Mouse (Mus musculus) forebrain, embryonic 12.5 days (tissue): Measurements from ENCODE around the gene Pitx1. TPM values are rescaled to one million over a fixed set of nuclear protein-coding genes. Genes with fewer than 3 reads are reported as not detected.

Source experiments
- ATAC-seq: fragments of 200-750 bp; cut with Nextera tagmentation; 2 replicates; pipeline ENCODE4 v1.8.0; 2017; ENCODE audit warnings: moderate TSS enrichment; ENCODE audit not compliant: low FRiP score
- H3K27ac ChIP-seq: fragments of 300-500 bp; sonication (generic); 2 replicates; pipeline ENCODE4 v1.5.1; 2016; ENCODE audit warnings: mild to moderate bottlenecking
- H3K27me3 ChIP-seq: fragments of 300-500 bp; sonication (generic); 2 replicates; pipeline ENCODE4 v1.6.1; 2016; ENCODE audit warnings: mild to moderate bottlenecking
- H3K36me3 ChIP-seq: fragments of 300-500 bp; sonication (generic); replicated peaks from 2 replicates; pipeline ENCODE4 v1.6.1; 2016; ENCODE audit warnings: mild to moderate bottlenecking
- H3K4me1 ChIP-seq: fragments of 300-500 bp; sonication (generic); 2 replicates; pipeline ENCODE4 v1.6.1; 2016
- H3K4me2 ChIP-seq: fragments of 300-500 bp; sonication (generic); 2 replicates; pipeline ENCODE4 v1.6.1; 2016; ENCODE audit warnings: mild to moderate bottlenecking, moderate library complexity
- H3K4me3 ChIP-seq: fragments of 300-500 bp; sonication (generic); replicated peaks from 2 replicates; pipeline ENCODE4 v1.5.1; 2016; ENCODE audit warnings: mild to moderate bottlenecking
- H3K9ac ChIP-seq: fragments of 300-500 bp; sonication (generic); 2 replicates; pipeline ENCODE4 v1.6.1; 2016; ENCODE audit warnings: mild to moderate bottlenecking
- H3K9me3 ChIP-seq: fragments of 300-500 bp; sonication (generic); 2 replicates; pipeline ENCODE4 v1.6.1; 2016
- WGBS: fragments of 180-500 bp; shearing (Covaris S2); methylation state at CpG from one replicate; pipeline ENCODE4 v1.1.7; 2016; 5-methylcytosine and 5-hydroxymethylcytosine counted together
- polyA plus RNA-seq: library from polyadenylated mRNA; unstranded; fragments of >200 nt; fragmentation: Nextera tagmentation; extraction: Ambion mirVana; gene quantifications from 2 replicates; pipeline ENCODE4 v1.2.1, GENCODE M21; 2016

Gene Pitx1
- polyA plus RNA-seq = 1.7 and 2.8 TPM in 2 replicates

GRCm38 (mm10) chr13:55836142-55836625 is at the start of gene Pitx1:
Gene Pitx1 (minus strand): TSS chr13:55836192.
- H3K9ac ChIP-seq = no peak within 1 kb of the TSS
- H3K4me1 ChIP-seq = peaks cover 27% of the 10 kb centered on the region
- ATAC-seq = no peak
- H3K4me3 ChIP-seq = peak within 1 kb of the TSS; percentile 22
- H3K27me3 ChIP-seq = peaks cover 100% of the 10 kb centered on the region
- H3K4me2 ChIP-seq = peak within 1 kb of the TSS; percentile 32
- WGBS = 1% methylated on average over 35 of the region's 36 CpGs
- no peaks in the 10 kb centered on the region for H3K9me3 ChIP-seq
- H3K27ac ChIP-seq = no peak within 1 kb of the TSS
- H3K36me3 ChIP-seq = no peaks in the 10 kb centered on the region

GRCm38 (mm10) chr13:55881431-55882202 is 45.6 kb upstream of the Pitx1 start:
- no peak for ATAC-seq
- no peaks in the 10 kb centered on the region for H3K27me3 ChIP-seq
- no peak overlapping the region for H3K9ac ChIP-seq
- no peaks in the 10 kb centered on the region for H3K9me3 ChIP-seq
- 49% methylated on average over 16 of the region's 16 CpGs for WGBS
- H3K4me2 ChIP-seq = no peak overlapping the region
- H3K27ac ChIP-seq = no peak overlapping the region
- H3K36me3 ChIP-seq = no peaks in the 10 kb centered on the region
- peaks cover 3% of the 10 kb centered on the region; the same call in 1 of the 2 replicates for H3K4me1 ChIP-seq
- H3K4me3 ChIP-seq = no peak overlapping the region

- H3K4me3 ChIP-seq = no peak overlapping the region
- H3K9ac ChIP-seq = no peak overlapping the region
- no peak for ATAC-seq
- peaks cover 10% of the 10 kb centered on the region; the same call in 1 of the 2 replicates for H3K4me1 ChIP-seq
- 91% methylated on average over 4 of the region's 4 CpGs for WGBS
- no peak overlapping the region for H3K4me2 ChIP-seq
- no peak overlapping the region for H3K27ac ChIP-seq
- 0 out of 2 replicates have a peak, but pooled peaks cover 4% of the 10 kb centered on the region for H3K27me3 ChIP-seq
- H3K36me3 ChIP-seq = no peaks in the 10 kb centered on the region
- H3K9me3 ChIP-seq = no peaks in the 10 kb centered on the region
Measured at GRCm38 (mm10) chr13:55878353-55878752, 42.4 kb upstream of the Pitx1 start.

- no peak for ATAC-seq
- Histone ChIP-seq H3K9ac (no peak overlapping the region), H3K4me2 (no peak overlapping the region), H3K4me3 (no peak overlapping the region), H3K4me1 (0 out of 2 replicates have a peak, but pooled peaks cover 6% of the 10 kb centered on the region), H3K27ac (no peak overlapping the region), H3K9me3 (peaks cover 6% of the 10 kb centered on the region; the same call in 1 of the 2 replicates), H3K36me3 (no peaks in the 10 kb centered on the region), H3K27me3 (peaks cover 8% of the 10 kb centered on the region; the same call in 1 of the 2 replicates)
- WGBS = 82% methylated on average over 7 of the region's 7 CpGs
Measured at GRCm38 (mm10) chr13:55871410-55871809, 35.4 kb upstream of the Pitx1 start.

- ATAC-seq = no peak
- H3K4me1 ChIP-seq = 0 out of 2 replicates have a peak, but pooled peaks cover 6% of the 10 kb centered on the region
- 77% methylated on average over 1 of the region's 1 CpGs for WGBS
- no peak overlapping the region for H3K27ac ChIP-seq
- no peak overlapping the region for H3K4me2 ChIP-seq
- H3K4me3 ChIP-seq = no peak overlapping the region
- no peak overlapping the region for H3K9ac ChIP-seq
- peaks cover 4% of the 10 kb centered on the region; the same call in 1 of the 2 replicates for H3K27me3 ChIP-seq
- peaks cover 6% of the 10 kb centered on the region; the same call in 1 of the 2 replicates for H3K9me3 ChIP-seq
- no peaks in the 10 kb centered on the region for H3K36me3 ChIP-seq
Measured at GRCm38 (mm10) chr13:55870001-55870400, 34.0 kb upstream of the Pitx1 start.

GRCm38 (mm10) chr13:55867540-55868103 is 31.6 kb upstream of the Pitx1 start:
- peaks cover 1% of the 10 kb centered on the region; the same call in 1 of the 2 replicates for H3K27me3 ChIP-seq
- no peak overlapping the region for H3K27ac ChIP-seq
- H3K36me3 ChIP-seq = no peaks in the 10 kb centered on the region
- H3K9ac ChIP-seq = no peak overlapping the region
- H3K4me1 ChIP-seq = no peaks in the 10 kb centered on the region
- peaks cover 6% of the 10 kb centered on the region; the same call in 1 of the 2 replicates for H3K9me3 ChIP-seq
- WGBS = 82% methylated on average over 13 of the region's 13 CpGs
- ATAC-seq = no peak
- no peak overlapping the region for H3K4me2 ChIP-seq
- H3K4me3 ChIP-seq = no peak overlapping the region

- Histone ChIP-seq H3K27ac (no peak overlapping the region), H3K4me3 (no peak overlapping the region), H3K9me3 (no peaks in the 10 kb centered on the region), H3K36me3 (no peaks in the 10 kb centered on the region), H3K9ac (no peak overlapping the region), H3K4me1 (peaks cover 19% of the 10 kb centered on the region), H3K4me2 (0 out of 2 replicates have a peak overlapping the region, but pooled peaks have one; percentile 10), H3K27me3 (peaks cover 24% of the 10 kb centered on the region)
- 14% methylated on average over 10 of the region's 10 CpGs for WGBS
- ATAC-seq = no peak
Measured at GRCm38 (mm10) chr13:55860483-55860882, 24.5 kb upstream of the Pitx1 start.

GRCm38 (mm10) chr13:55858463-55858862 is 22.5 kb upstream of the Pitx1 start:
- Histone ChIP-seq H3K36me3 (no peaks in the 10 kb centered on the region), H3K9ac (no peak overlapping the region), H3K4me3 (no peak overlapping the region), H3K27ac (no peak overlapping the region), H3K4me2 (no peak overlapping the region), H3K27me3 (peaks cover 24% of the 10 kb centered on the region), H3K4me1 (peaks cover 19% of the 10 kb centered on the region), H3K9me3 (no peaks in the 10 kb centered on the region)
- no peak for ATAC-seq
- WGBS = 91% methylated on average over 5 of the region's 5 CpGs

- Histone ChIP-seq H3K4me1 (peaks cover 17% of the 10 kb centered on the region), H3K9ac (no peak overlapping the region), H3K27me3 (peaks cover 22% of the 10 kb centered on the region), H3K4me3 (no peak overlapping the region), H3K4me2 (no peak overlapping the region), H3K36me3 (no peaks in the 10 kb centered on the region), H3K27ac (no peak overlapping the region), H3K9me3 (no peaks in the 10 kb centered on the region)
- WGBS = 71% methylated on average over 7 of the region's 7 CpGs
- no peak for ATAC-seq
Measured at GRCm38 (mm10) chr13:55855793-55856192, 19.8 kb upstream of the Pitx1 start.

- H3K4me1 ChIP-seq = peaks cover 5% of the 10 kb centered on the region
- H3K27me3 ChIP-seq = peaks cover 22% of the 10 kb centered on the region
- no peak overlapping the region for H3K9ac ChIP-seq
- H3K27ac ChIP-seq = no peak overlapping the region
- no peaks in the 10 kb centered on the region for H3K36me3 ChIP-seq
- H3K9me3 ChIP-seq = no peaks in the 10 kb centered on the region
- no peak overlapping the region for H3K4me3 ChIP-seq
- WGBS = 70% methylated on average over 3 of the region's 3 CpGs
- no peak overlapping the region for H3K4me2 ChIP-seq
- ATAC-seq = no peak
Measured at GRCm38 (mm10) chr13:55852205-55852604, 16.2 kb upstream of the Pitx1 start.

GRCm38 (mm10) chr13:55850726-55851125 is 14.7 kb upstream of the Pitx1 start:
- H3K9me3 ChIP-seq = no peaks in the 10 kb centered on the region
- H3K4me1 ChIP-seq = peaks cover 4% of the 10 kb centered on the region; the same call in 1 of the 2 replicates
- H3K27ac ChIP-seq = no peak overlapping the region
- no peak overlapping the region for H3K9ac ChIP-seq
- no peak for ATAC-seq
- H3K4me2 ChIP-seq = no peak overlapping the region
- H3K4me3 ChIP-seq = no peak overlapping the region
- H3K36me3 ChIP-seq = no peaks in the 10 kb centered on the region
- 79% methylated on average over 5 of the region's 5 CpGs for WGBS
- peaks cover 18% of the 10 kb centered on the region for H3K27me3 ChIP-seq

GRCm38 (mm10) chr13:55848604-55849190 is 12.7 kb upstream of the Pitx1 start:
- Histone ChIP-seq H3K4me2 (no peak overlapping the region), H3K27ac (no peak overlapping the region), H3K27me3 (peaks cover 29% of the 10 kb centered on the region)

More at GRCm38 (mm10) chr13:55848604-55849190, 12.7 kb upstream of the Pitx1 start:
- Histone ChIP-seq H3K9me3 (0 out of 2 replicates have a peak, but pooled peaks cover 3% of the 10 kb centered on the region), H3K9ac (no peak overlapping the region), H3K4me3 (no peak overlapping the region), H3K4me1 (peaks cover 4% of the 10 kb centered on the region; the same call in 1 of the 2 replicates), H3K36me3 (no peaks in the 10 kb centered on the region)
- no peak for ATAC-seq
- WGBS = 65% methylated on average over 13 of the region's 13 CpGs
